Comparison of ENCODE assay signal across 8 mouse cellular contexts in the genomic region with DNA sequence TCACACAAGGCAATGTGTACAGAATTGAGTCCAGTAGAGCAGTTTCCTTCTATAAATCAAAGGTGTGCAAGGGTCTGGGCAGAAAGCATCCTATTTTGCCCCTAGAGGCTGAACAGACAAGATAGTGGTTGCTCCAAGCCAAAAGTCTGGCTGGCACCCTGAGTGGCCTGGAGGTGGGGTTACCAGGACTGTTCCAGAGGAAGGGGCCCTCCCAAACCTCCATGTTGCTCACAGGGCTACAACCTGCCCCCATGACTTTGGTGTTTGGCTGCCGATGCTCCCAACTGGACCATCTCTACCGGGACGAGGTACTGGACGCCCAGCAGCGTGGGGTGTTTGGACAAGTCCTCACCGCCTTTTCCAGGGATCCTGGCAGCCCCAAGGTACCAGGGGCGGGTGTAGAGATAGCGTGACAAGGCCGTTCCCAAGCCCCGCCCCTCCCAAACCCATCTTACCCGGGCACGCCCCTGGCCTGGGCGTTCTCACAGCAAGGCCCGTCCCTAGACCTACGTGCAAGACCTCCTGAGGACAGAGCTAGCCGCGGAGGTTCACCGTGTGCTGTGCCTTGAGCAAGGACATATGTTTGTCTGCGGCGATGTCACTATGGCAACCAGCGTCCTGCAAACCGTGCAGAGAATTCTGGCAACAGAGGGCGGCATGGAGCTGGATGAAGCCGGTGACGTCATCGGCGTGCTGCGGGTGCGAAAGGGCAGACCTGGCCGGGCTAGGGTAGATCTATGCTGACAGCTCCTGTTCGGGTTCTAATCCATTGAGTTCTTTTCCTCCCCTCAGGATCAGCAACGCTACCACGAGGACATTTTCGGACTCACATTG. TPM values are rescaled to one million over a fixed set of nuclear protein-coding genes. Genes with fewer than 3 reads are reported as not detected.
DNase-seq lines count a peak whose midpoint lies in the region; ATAC-seq lines count a peak whose summit lies in the region.

No protein-coding gene starts in this region.

- peak overlapping the region; percentile 48 for H3K4me3 ChIP-seq in intestine, embryonic 14.5 days (ENCODE audit: low read depth, low read length)

- DNase-seq in adrenal gland, adult (ENCODE audit: inconsistent age in 2 of 2, low spot score in 1 of 2): peak; percentile 97 to 98
- peak; percentile 97 for DNase-seq in embryo, embryonic 10.5 days (ENCODE audit: low spot score)
- peak; percentile 83 for DNase-seq in gastrocnemius, postnatal 14 days
- peak; percentile 96 for DNase-seq in intestine, embryonic 14.5 days (ENCODE audit: low spot score)
- peak; percentile 92 for DNase-seq in left cerebral cortex, postnatal 14 days (ENCODE audit: low spot score in 2 of 2)
- peak; percentile 96 for DNase-seq in mesoderm, embryonic 11.5 days (ENCODE audit: low read depth, low spot score)
- peak; percentile 90 to 92 for DNase-seq in right cerebral cortex, postnatal 36 days (ENCODE audit: low spot score in 2 of 2)
- peak; percentile 91 for DNase-seq in yolk sac, embryonic 10.5 days (ENCODE audit: low spot score)

- H3K4me1 ChIP-seq in intestine, embryonic 14.5 days (replicated peaks; ENCODE audit: control insufficient read depth, insufficient read depth, low read length): peaks cover 19% of the 10 kb centered on the region; the same call in 1 of the 2 replicates

- peak overlapping the region; percentile 80 for H3K4me2 ChIP-seq in intestine, embryonic 14.5 days (ENCODE audit: low read length)

- peak; percentile 83 for ATAC-seq in intestine, embryonic 14.5 days (replicated peaks; ENCODE audit: low FRiP score, low TSS enrichment, low read depth)

- peak overlapping the region; percentile 47 for H3K9ac ChIP-seq in intestine, embryonic 14.5 days (ENCODE audit: low read length)

- H3K27me3 ChIP-seq in intestine, embryonic 14.5 days (replicated peaks; ENCODE audit: control insufficient read depth, insufficient read depth, low read length): peaks cover 17% of the 10 kb centered on the region; the same call in 1 of the 2 replicates

- no peaks in the 10 kb centered on the region for H3K9me3 ChIP-seq in intestine, embryonic 14.5 days (ENCODE audit: control insufficient read depth, low read length)

- 2% methylated on average over 34 of the region's 34 CpGs for WGBS in intestine, embryonic 14.5 days

- H3K36me3 ChIP-seq in intestine, embryonic 14.5 days (ENCODE audit: control insufficient read depth, insufficient read depth, low read length): no peaks in the 10 kb centered on the region

- H3K27ac ChIP-seq in intestine, embryonic 14.5 days (ENCODE audit: low read depth): no peak overlapping the region

- intact Hi-C loops in gastrocnemius, postnatal 14 days (cut with DNase I; ENCODE audit: low total_unique reads): no loop called here
- intact Hi-C loops in left cerebral cortex, postnatal 14 days (cut with DNase I): no loop called here

RNA-seq across cellular contexts. Expression of gene Atg9b, which starts 8.7 kb away (rescaled TPM):
- under 1 TPM; 0.11 to 0.14 TPM for total RNA-seq in gastrocnemius, postnatal 14 days (2021)
- polyA plus RNA-seq in intestine, embryonic 14.5 days (2014; fragmentation: Nextera tagmentation; extraction: Ambion mirVana): 0.66 and 1.0 TPM in 2 replicates
- 1 to 10 TPM; 2.1 to 3.4 TPM for total RNA-seq in left cerebral cortex, postnatal 14 days (2021)

RNA-seq across cellular contexts. Expression of gene Abcb8, which starts 10.2 kb away (rescaled TPM):
- 10 to 100 TPM; 36.2 to 43.6 TPM for total RNA-seq in gastrocnemius, postnatal 14 days (2021)
- polyA plus RNA-seq in intestine, embryonic 14.5 days (2014; fragmentation: Nextera tagmentation; extraction: Ambion mirVana): 56.4 and 64.0 TPM in 2 replicates
- 10 to 100 TPM; 46.7 to 51.4 TPM for total RNA-seq in left cerebral cortex, postnatal 14 days (2021)

RNA-seq across cellular contexts. Expression of gene Nos3, which starts 18.6 kb away (rescaled TPM):
- 10 to 100 TPM in 1 of 2 experiments, 1 to 10 TPM in 1; 8.6 to 10.6 TPM for total RNA-seq in gastrocnemius, postnatal 14 days (2021)
- 6.6 and 6.8 TPM in 2 replicates for polyA plus RNA-seq in intestine, embryonic 14.5 days (2014; fragmentation: Nextera tagmentation; extraction: Ambion mirVana)
- 10 to 100 TPM; 10.2 to 12.1 TPM for total RNA-seq in left cerebral cortex, postnatal 14 days (2021)

RNA-seq across cellular contexts. Expression of gene Asic3, which starts 29.9 kb away (rescaled TPM):
- total RNA-seq in gastrocnemius, postnatal 14 days (2021): under 1 TPM in 1 of 2 experiments, not detected in 1; 0.29 TPM
- not detected in 2 replicates for polyA plus RNA-seq in intestine, embryonic 14.5 days (2014; fragmentation: Nextera tagmentation; extraction: Ambion mirVana)
- total RNA-seq in left cerebral cortex, postnatal 14 days (2021): not detected

RNA-seq across cellular contexts. Expression of gene Kcnh2, which starts 31.8 kb away (rescaled TPM):
- total RNA-seq in gastrocnemius, postnatal 14 days (2021): 1 to 10 TPM; 1.8 to 4.2 TPM
- 9.0 and 11.2 TPM in 2 replicates for polyA plus RNA-seq in intestine, embryonic 14.5 days (2014; fragmentation: Nextera tagmentation; extraction: Ambion mirVana)
- 10 to 100 TPM; 19.9 to 22.1 TPM for total RNA-seq in left cerebral cortex, postnatal 14 days (2021)
